Mouse (Mus musculus) MEL-GATA-1-ER (cell line): ENCODE results near the gene Atf3.
"Not testable (repeated sequence)": the region's sequence is repeated elsewhere in the genome, so short reads cannot be mapped to it uniquely, and the experiment has no call there.

Experiments
- DNase-seq: peaks from one replicate; pipeline ENCODE4 v3.0.0-alpha.2; 2012; ENCODE audit warnings: low read depth; ENCODE audit errors: extremely low read depth

Gene Atf3

GRCm38 (mm10) chr1:191153052-191153451 lies 64.8 kb downstream of the Atf3 start:
- no peak for DNase-seq

- DNase-seq = no peak
Observed at GRCm38 (mm10) chr1:191150924-191151605, 66.8 kb downstream of the Atf3 start.

GRCm38 (mm10) chr1:191149489-191149888 lies 68.3 kb downstream of the Atf3 start:
- DNase-seq = not testable (repeated sequence)

- no peak for DNase-seq
Observed at GRCm38 (mm10) chr1:191140983-191141382, 76.9 kb downstream of the Atf3 start.

- peak; percentile 95 for DNase-seq
Observed at GRCm38 (mm10) chr1:191138874-191139495, 78.9 kb downstream of the Atf3 start.

DNA sequence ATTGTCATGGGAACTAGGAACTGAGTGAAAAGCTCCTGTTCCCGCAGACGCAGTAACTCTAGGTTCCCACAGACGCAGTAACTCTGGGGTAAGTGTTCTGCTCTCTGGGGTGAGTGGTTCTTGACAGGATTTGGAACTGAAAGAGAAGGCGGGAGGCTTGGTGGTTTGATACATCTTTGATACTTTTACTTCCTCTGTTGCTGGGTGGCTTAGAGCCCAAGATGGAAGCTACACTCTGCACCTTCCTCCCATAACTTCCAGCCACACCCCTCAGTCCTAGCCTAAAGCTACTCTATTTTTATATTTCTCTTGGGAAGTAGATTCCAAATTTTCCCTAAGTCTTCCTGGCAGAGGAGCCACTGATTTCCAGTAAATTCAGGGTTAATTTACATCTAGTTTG lies 79.4 kb downstream of the Atf3 start:
- DNase-seq = no peak

- DNase-seq = no peak
Observed at GRCm38 (mm10) chr1:191135406-191135805, 82.4 kb downstream of the Atf3 start.

- peak; percentile 77 for DNase-seq
Observed at GRCm38 (mm10) chr1:191132934-191133333, 84.9 kb downstream of the Atf3 start.

- DNase-seq = no peak
Observed at GRCm38 (mm10) chr1:191132240-191132639, 85.6 kb downstream of the Atf3 start.

GRCm38 (mm10) chr1:191131692-191132091 lies 86.1 kb downstream of the Atf3 start:
- no peak for DNase-seq

GRCm38 (mm10) chr1:191125811-191126638 lies 91.8 kb downstream of the Atf3 start:
- no peak for DNase-seq

DNA sequence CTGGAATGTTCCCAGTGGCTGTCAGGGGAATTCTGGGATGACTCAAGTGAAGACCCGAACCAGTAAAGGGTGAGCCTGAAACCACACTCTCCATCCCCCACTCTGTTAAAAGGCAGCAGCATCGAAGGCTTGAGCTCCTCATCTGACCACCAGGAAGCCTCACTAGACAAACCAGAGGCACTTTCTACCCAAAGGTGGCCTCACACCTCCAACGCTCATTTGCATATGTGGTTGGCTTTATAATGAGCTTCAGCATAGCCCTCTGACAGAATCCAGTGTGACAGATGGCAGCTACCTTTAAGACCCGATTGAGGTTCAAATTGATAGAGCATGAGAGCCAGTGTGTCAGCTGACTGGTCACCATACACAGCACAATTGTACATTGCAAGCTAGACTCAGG lies 93.6 kb downstream of the Atf3 start:
- DNase-seq = no peak

DNA sequence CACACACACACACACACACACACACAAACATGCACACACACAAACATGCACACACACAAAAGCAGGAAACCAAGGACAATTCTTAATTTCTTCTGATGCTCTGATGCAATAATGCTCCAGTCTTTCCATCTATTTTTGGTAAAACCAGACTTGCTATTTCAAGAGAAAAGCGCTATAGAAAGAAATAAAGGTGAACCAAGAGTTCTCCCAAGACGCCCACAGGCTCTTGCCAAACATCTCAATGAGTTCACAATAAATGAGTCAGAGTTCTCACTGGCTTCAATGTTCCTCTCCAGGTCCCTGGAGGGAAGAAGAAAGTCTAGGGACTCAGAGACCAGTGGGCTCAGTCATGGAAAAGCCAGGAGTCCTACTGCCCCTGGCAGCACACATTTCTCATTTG lies 94.1 kb downstream of the Atf3 start:
- DNase-seq = no peak

- peak; percentile 57 for DNase-seq
Observed at GRCm38 (mm10) chr1:191122744-191123143, 95.1 kb downstream of the Atf3 start.
